Mouse (Mus musculus) hindbrain, postnatal 0 days (tissue): ENCODE measurements around the gene H6pd. TPM values are rescaled to one million over a fixed set of nuclear protein-coding genes. Genes with fewer than 3 reads are reported as not detected.

Experiments used
- ATAC-seq: fragments of 200-750 bp; cut with Nextera tagmentation; 2 replicates; pipeline ENCODE4 v1.8.0; 2017; ENCODE audit warnings: mild to moderate bottlenecking, moderate TSS enrichment, moderate library complexity
- DNase-seq: peaks from one replicate; pipeline ENCODE4 v3.0.0-alpha.2; 2015; ENCODE audit warnings: low spot score
- H3K27ac ChIP-seq: fragments of 300-500 bp; sonication (generic); 2 replicates; pipeline ENCODE4 v1.5.1; 2014; ENCODE audit warnings: mild to moderate bottlenecking
- H3K27me3 ChIP-seq: fragments of 300-500 bp; sonication (generic); 2 replicates; pipeline ENCODE4 v1.6.1; 2014; ENCODE audit warnings: low read length, mixed read lengths; ENCODE audit not compliant: insufficient read depth
- H3K36me3 ChIP-seq: fragments of 300-500 bp; sonication (generic); 2 replicates; pipeline ENCODE4 v1.6.1; 2014; ENCODE audit warnings: low read length, mixed read lengths; ENCODE audit not compliant: insufficient read depth
- H3K4me1 ChIP-seq: fragments of 300-500 bp; sonication (generic); 2 replicates; pipeline ENCODE4 v1.6.1; 2014; ENCODE audit warnings: antibody characterized with exemption, low read length, mixed read lengths; ENCODE audit not compliant: insufficient read depth
- H3K4me2 ChIP-seq: fragments of 300-500 bp; sonication (generic); 2 replicates; pipeline ENCODE4 v1.6.1; 2014; ENCODE audit warnings: low read depth, mild to moderate bottlenecking, low read length, moderate library complexity, mixed read lengths
- H3K4me3 ChIP-seq: fragments of 300-500 bp; sonication (generic); 2 replicates; pipeline ENCODE4 v1.5.1; 2014; ENCODE audit warnings: low read length
- H3K9ac ChIP-seq: fragments of 300-500 bp; sonication (generic); replicated peaks from 2 replicates; pipeline ENCODE4 v1.6.1; 2014; ENCODE audit warnings: mild to moderate bottlenecking, low read length, moderate library complexity, mixed read lengths
- H3K9me3 ChIP-seq: fragments of 300-500 bp; sonication (generic); 2 replicates; pipeline ENCODE4 v1.6.1; 2016; ENCODE audit warnings: low read length, mixed read lengths
- CTCF ChIP-seq: IDR thresholded peaks from 2 replicates; pipeline ENCODE4 v1.5.1; 2016; ENCODE audit warnings: antibody characterized with exemption, control low read depth, low read depth
- WGBS: fragments of 180-500 bp; shearing (Covaris S2); extraction: QIAGEN DNeasy Blood & Tissue Kit; methylation state at CpG from one replicate; pipeline ENCODE4 v1.1.7; 2014; 5-methylcytosine and 5-hydroxymethylcytosine counted together
- polyA plus RNA-seq: library from polyadenylated mRNA; unstranded; fragments of >200 nt; fragmentation: Nextera tagmentation; extraction: Ambion mirVana; gene quantifications from 2 replicates; pipeline ENCODE4 v1.2.1, GENCODE M21; 2015
- total RNA-seq: library from RNA; depleted of rRNA; stranded (reverse); fragments of >200 nt; gene quantifications from 2 replicates; pipeline ENCODE4 v1.2.3, GENCODE M21; 2014

Gene H6pd
- total and polyA plus RNA-seq, 2 experiments from 2014 or later, result 3.0 to 16.9 TPM

DNA sequence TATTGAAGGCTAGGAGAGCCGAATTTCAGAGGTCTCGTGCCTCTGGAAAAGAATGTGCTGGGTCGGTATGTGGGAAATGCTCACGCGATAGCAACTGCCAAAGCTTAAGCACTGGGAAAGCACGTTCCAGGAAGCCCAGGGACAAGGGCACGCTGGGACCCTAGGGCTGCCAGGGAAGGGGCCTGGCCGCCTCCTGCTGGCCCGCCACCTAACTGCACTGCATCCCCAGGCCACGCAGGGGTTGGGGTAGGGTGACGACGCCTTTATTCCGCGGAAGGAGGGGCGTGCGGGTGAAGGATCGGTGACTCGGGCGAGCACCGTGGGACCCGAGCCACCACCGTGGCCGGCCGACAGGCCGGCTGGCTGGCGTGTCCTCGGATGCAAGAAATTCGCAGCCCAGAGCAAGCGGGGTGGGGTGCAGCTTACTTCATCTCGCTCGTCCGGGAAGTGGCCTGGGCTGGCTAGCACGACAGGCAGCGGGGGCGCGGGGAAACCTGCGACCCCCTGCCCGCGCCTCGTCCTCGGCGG, 434 bp downstream of the H6pd start:
- no peaks in the 10 kb centered on the region for H3K36me3 ChIP-seq
- peak; percentile 89 for ATAC-seq
- DNase-seq, result peak; percentile 78
- peak overlapping the region; percentile 91 for H3K27ac ChIP-seq
- peak overlapping the region; percentile 86 for H3K4me2 ChIP-seq
- TF ChIP-seq CTCF, result peak; percentile 77
- H3K4me3 ChIP-seq, result peak overlapping the region; percentile 69
- no peaks in the 10 kb centered on the region for H3K27me3 ChIP-seq
- H3K4me1 ChIP-seq, result 0 out of 2 replicates have a peak, but pooled peaks cover 10% of the 10 kb centered on the region
- 0% methylated on average over 42 of the region's 42 CpGs for WGBS
- no peaks in the 10 kb centered on the region for H3K9me3 ChIP-seq
- peak overlapping the region; percentile 84 for H3K9ac ChIP-seq

DNA sequence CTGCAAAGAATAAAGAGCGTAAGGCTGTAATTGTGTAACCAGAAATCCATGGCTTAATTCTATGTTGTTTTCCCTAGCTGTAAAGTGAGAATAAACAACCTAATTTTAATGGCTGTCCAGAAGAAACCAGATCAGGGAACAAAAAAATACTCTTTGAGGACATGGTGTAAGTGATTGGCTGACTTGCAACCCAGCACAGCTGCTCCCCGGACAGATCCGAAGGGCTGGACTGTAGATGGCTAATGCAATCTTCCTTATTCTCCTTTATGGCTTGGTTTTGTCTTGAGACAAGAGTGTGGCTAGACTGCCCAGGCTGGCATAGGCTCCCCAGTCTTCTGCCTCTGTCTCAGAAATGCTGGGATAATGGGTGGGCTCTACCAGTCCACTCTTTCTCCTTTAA, 1.4 kb downstream of the H6pd start:
- DNase-seq (no peak), ATAC-seq (no peak)
- H3K9me3 ChIP-seq, result no peaks in the 10 kb centered on the region
- peak overlapping the region; percentile 91; the same call in 1 of the 2 replicates for H3K27ac ChIP-seq
- H3K27me3 ChIP-seq, result no peaks in the 10 kb centered on the region
- 0 out of 2 replicates have a peak, but pooled peaks cover 10% of the 10 kb centered on the region for H3K4me1 ChIP-seq
- 0 out of 2 replicates have a peak overlapping the region, but pooled peaks have one; percentile 69 for H3K4me3 ChIP-seq
- no peaks in the 10 kb centered on the region for H3K36me3 ChIP-seq
- H3K9ac ChIP-seq, result no peak overlapping the region
- peak overlapping the region; percentile 86 for H3K4me2 ChIP-seq
- TF ChIP-seq CTCF, result no peak
- 92% methylated on average over 3 of the region's 3 CpGs for WGBS

DNA sequence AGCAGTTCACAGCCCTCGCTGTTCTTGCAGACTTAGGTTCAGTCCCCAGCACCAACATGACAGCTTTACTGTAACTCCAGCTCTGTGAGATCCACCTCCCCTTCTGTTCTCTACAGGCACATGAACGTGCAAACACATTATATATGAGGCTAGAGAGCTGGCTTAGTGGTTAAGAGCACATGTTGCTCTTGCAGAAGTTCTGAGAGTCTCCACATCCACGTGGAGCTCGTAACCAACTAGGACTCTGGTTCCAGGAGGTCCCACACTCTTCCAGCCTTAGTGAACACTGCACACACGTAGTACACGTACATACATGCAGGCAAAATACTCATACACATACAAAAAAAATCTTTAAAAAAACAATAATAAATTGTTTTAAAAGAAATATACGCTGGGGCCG, 1.8 kb downstream of the H6pd start:
- Histone ChIP-seq H3K9me3 (no peaks in the 10 kb centered on the region), H3K27ac (no peak overlapping the region), H3K4me3 (no peak overlapping the region), H3K36me3 (no peaks in the 10 kb centered on the region), H3K9ac (no peak overlapping the region), H3K4me1 (0 out of 2 replicates have a peak, but pooled peaks cover 10% of the 10 kb centered on the region), H3K27me3 (no peaks in the 10 kb centered on the region), H3K4me2 (no peak overlapping the region)
- DNase-seq (no peak), ATAC-seq (no peak)
- 73% methylated on average over 8 of the region's 8 CpGs for WGBS
- TF ChIP-seq CTCF, result no peak

DNA sequence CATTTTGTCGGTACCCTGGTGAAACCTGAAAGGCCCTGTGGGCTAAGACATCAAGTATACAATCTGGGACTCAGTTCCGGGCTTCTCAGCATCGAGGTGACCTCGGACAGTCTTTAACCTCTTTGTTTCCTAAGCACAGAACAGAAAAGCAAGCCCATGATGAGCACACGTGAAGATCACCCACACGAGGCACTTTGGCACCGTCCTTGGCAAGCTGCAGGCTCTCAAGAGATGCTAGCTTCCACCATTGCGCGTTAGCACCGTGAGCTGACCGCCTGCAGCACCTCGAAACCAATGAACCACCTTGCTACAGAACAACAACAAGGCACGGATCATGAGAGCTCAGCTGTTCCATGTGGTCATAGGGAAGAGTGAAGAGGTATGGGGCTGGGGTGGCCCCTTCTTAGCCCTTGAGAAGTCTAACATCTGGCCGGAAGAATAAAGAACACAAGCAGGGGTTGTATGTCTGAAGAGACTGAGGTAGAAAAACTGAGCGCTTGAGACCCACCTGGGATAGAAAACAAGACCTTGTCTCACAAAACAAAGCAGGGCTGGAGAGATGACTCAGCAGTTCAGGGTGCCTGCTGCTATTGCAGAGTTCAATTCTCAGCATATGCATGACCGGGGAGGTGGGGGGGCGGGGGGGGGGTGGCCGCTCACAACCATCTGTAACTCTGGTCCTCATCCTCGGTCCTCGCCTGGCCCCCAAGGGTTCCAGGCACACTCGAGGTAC, 2.5 kb downstream of the H6pd start:
- DNase-seq (no peak), ATAC-seq (no peak)
- WGBS, result 78% methylated on average over 21 of the region's 21 CpGs
- H3K36me3 ChIP-seq, result no peaks in the 10 kb centered on the region
- H3K4me1 ChIP-seq, result 0 out of 2 replicates have a peak, but pooled peaks cover 10% of the 10 kb centered on the region
- H3K4me2 ChIP-seq, result no peak overlapping the region
- H3K27me3 ChIP-seq, result no peaks in the 10 kb centered on the region
- no peak for TF ChIP-seq CTCF
- H3K27ac ChIP-seq, result no peak overlapping the region
- H3K4me3 ChIP-seq, result no peak overlapping the region
- H3K9ac ChIP-seq, result no peak overlapping the region
- H3K9me3 ChIP-seq, result no peaks in the 10 kb centered on the region

DNA sequence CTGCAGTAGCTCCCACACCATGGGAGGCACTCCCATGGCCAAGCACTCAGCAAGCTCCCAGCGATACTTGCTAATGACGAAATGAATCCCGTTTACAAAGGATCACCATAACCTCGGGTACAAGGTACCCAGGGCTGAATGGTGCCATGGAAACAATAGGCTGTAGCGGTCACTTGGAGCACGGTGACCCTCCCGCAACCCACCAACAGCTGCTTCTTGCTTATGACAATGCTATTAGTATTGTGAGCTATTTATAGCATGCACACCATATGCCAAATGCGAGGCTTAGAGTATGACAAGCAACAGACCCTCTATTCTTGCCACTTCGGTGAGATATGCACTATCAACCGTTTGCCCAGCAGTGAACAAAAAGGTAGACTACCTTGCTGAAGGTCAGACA, 3.6 kb downstream of the H6pd start:
- H3K27me3 ChIP-seq, result no peaks in the 10 kb centered on the region
- H3K4me3 ChIP-seq, result no peak overlapping the region
- no peak overlapping the region for H3K27ac ChIP-seq
- no peak overlapping the region for H3K9ac ChIP-seq
- H3K36me3 ChIP-seq, result no peaks in the 10 kb centered on the region
- 87% methylated on average over 10 of the region's 10 CpGs for WGBS
- TF ChIP-seq CTCF, result no peak
- DNase-seq (no peak), ATAC-seq (no peak)
- no peak overlapping the region for H3K4me2 ChIP-seq
- H3K4me1 ChIP-seq, result 0 out of 2 replicates have a peak, but pooled peaks cover 10% of the 10 kb centered on the region
- H3K9me3 ChIP-seq, result no peaks in the 10 kb centered on the region

DNA sequence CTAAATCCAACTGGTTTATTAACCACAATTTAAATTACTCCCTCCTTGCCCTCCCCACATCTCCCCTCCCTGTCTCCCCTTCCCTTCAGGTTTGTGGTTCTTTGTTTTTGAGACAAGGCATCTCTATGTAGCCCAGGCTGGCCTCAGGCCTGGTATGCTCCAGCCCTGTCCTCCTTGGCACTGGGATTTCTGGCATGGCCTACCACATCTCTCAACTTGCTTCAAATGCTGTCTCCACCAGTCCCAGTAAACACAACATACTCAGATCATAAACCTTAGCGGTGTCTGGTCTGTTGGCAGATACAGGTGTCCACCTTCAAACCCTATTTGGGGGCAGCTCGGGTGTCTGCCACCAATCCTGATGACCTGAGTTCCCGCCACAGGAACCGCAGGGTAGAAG, 5.2 kb downstream of the H6pd start:
- H3K4me2 ChIP-seq, result no peak overlapping the region
- no peaks in the 10 kb centered on the region for H3K27me3 ChIP-seq
- H3K9ac ChIP-seq, result no peak overlapping the region
- H3K36me3 ChIP-seq, result no peaks in the 10 kb centered on the region
- DNase-seq (no peak), ATAC-seq (no peak)
- H3K4me1 ChIP-seq, result 0 out of 2 replicates have a peak, but pooled peaks cover 7% of the 10 kb centered on the region
- no peak overlapping the region for H3K27ac ChIP-seq
- no peak overlapping the region for H3K4me3 ChIP-seq
- no peak for TF ChIP-seq CTCF
- WGBS, result 94% methylated on average over 4 of the region's 4 CpGs
- H3K9me3 ChIP-seq, result no peaks in the 10 kb centered on the region
